Mouse (Mus musculus): ENCODE measurements around the gene Dpy30. TPM values are rescaled to one million over a fixed set of nuclear protein-coding genes. Genes with fewer than 3 reads are reported as not detected.

Dpy30 gene
- polyA plus RNA-seq, 1 experiment from 2014 or later = 207 TPM

DNA sequence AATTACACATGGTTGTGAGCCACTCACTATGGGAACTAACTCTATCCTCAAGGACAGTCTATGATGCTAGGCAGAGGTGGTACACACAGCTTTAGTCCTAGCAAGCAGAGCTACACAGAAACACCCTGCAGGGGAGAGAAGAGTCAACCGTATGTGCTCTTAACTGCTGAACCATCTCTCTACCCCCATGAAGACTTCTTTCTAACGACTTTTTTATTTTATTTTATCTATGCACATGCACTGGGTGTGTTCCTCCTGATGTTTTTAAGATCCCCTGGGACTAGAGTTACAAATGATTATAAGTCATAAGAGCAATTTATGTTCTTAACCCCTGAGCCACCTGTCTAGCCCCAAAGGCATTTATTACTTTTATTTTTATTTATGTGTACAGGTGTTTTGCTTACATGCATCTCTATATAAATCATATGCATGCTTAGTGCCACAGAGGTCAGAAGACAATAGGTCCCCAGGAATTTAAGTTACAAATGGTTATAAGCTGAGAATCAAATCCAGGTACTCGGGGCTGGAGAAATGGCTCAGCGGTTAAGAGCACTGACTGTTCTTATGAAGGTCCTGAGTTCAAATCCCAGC lies 37.5 kb downstream of the Dpy30 start:
- TF ChIP-seq CTCF (IDR thresholded peaks at IDR 0.05; ENCODE audit: low read depth) = no peak
- DNase-seq (no peak), ATAC-seq (ENCODE audit: insufficient read depth) (no peak)
- H3K4me2 ChIP-seq = no peak overlapping the region
- no peaks in the 10 kb centered on the region for H3K27me3 ChIP-seq (ENCODE audit: insufficient read depth, low read length)
- H3K27ac ChIP-seq (ENCODE audit: low read depth) = no peak overlapping the region
- H3K9ac ChIP-seq = no peak overlapping the region
- H3K4me1 ChIP-seq (ENCODE audit: insufficient read depth) = no peaks in the 10 kb centered on the region
- H3K9me3 ChIP-seq (ENCODE audit: low read depth, low read length) = no peaks in the 10 kb centered on the region
- H3K4me3 ChIP-seq (ENCODE audit: low read depth, low read length) = no peak overlapping the region
- no peaks in the 10 kb centered on the region for H3K36me3 ChIP-seq (ENCODE audit: insufficient read depth)
- 76% methylated on average over 4 of the region's 4 CpGs for WGBS

DNA sequence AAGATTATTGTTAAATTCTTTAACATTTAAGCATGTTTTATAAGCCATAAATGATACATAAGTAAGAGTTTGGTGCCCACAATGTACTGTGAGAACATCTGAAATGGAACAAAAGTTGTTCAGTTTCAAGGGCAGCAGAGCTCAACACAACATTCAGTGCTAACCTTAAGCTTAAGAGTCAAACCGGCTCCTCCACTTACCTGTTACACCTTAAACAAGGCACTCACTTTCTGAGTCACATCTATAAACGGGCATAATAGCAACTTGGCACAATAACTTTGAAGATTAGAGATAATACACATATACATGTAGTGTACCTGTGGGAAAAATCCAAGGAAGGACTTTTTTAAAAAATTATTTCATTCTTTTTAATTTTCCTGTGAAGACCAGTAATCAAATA lies 38.0 kb downstream of the Dpy30 start:
- 52% methylated on average over 2 of the region's 2 CpGs for WGBS
- TF ChIP-seq CTCF (IDR thresholded peaks at IDR 0.05; ENCODE audit: low read depth) = no peak
- Histone ChIP-seq H3K4me3 (ENCODE audit: low read depth, low read length) (no peak overlapping the region), H3K9me3 (ENCODE audit: low read depth, low read length) (no peaks in the 10 kb centered on the region), H3K9ac (no peak overlapping the region), H3K36me3 (ENCODE audit: insufficient read depth) (no peaks in the 10 kb centered on the region), H3K4me1 (ENCODE audit: insufficient read depth) (no peaks in the 10 kb centered on the region), H3K27ac (ENCODE audit: low read depth) (no peak overlapping the region), H3K27me3 (ENCODE audit: insufficient read depth, low read length) (no peaks in the 10 kb centered on the region), H3K4me2 (no peak overlapping the region)
- DNase-seq = no peak
- ATAC-seq (ENCODE audit: insufficient read depth) = no peak

DNA sequence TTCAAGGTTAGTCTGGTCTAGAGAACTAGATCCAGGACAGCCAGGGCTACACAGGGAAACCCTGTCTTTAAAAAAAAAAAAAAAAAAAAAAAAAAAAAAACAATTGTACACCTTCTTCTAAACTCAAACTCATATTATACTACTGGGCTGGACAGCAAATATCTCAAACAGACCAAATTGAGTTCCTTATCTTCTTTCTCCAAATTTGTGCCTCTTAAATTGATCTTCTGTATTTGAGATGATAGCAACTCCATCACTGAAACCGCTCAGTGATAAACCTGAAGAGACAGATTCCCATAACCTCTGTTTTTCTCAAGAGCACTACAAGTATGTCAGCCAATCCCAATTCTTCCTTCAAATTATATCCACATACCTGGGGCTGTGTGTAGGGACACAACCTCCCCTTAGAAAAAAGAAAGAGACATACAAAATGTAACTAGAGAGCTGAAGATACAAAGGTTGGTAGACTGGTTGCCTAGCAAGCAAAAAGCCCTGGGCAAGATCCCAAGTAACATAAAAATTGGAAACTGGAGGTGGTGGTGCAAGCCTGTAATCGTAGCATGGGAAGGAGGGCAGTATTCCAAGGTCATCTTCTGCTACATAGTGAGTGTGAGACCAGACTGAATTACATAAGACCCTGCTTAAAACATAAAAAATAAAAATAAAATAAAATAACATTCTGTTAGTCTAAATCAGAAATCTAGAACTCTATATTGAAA lies 39.2 kb downstream of the Dpy30 start:
- TF ChIP-seq CTCF (IDR thresholded peaks at IDR 0.05; ENCODE audit: low read depth) = no peak
- H3K9me3 ChIP-seq (ENCODE audit: low read depth, low read length) = no peaks in the 10 kb centered on the region
- no peaks in the 10 kb centered on the region for H3K27me3 ChIP-seq (ENCODE audit: insufficient read depth, low read length)
- DNase-seq (no peak), ATAC-seq (ENCODE audit: insufficient read depth) (no peak)
- no peaks in the 10 kb centered on the region for H3K36me3 ChIP-seq (ENCODE audit: insufficient read depth)
- 77% methylated on average over 2 of the region's 2 CpGs for WGBS
- H3K4me2 ChIP-seq = no peak overlapping the region
- H3K9ac ChIP-seq = no peak overlapping the region
- no peak overlapping the region for H3K27ac ChIP-seq (ENCODE audit: low read depth)
- no peak overlapping the region for H3K4me3 ChIP-seq (ENCODE audit: low read depth, low read length)
- no peaks in the 10 kb centered on the region for H3K4me1 ChIP-seq (ENCODE audit: insufficient read depth)

- Histone ChIP-seq H3K27me3 (ENCODE audit: insufficient read depth, low read length) (no peaks in the 10 kb centered on the region), H3K4me2 (no peak overlapping the region), H3K9ac (no peak overlapping the region), H3K27ac (ENCODE audit: low read depth) (no peak overlapping the region), H3K36me3 (ENCODE audit: insufficient read depth) (no peaks in the 10 kb centered on the region), H3K9me3 (ENCODE audit: low read depth, low read length) (no peaks in the 10 kb centered on the region), H3K4me3 (ENCODE audit: low read depth, low read length) (no peak overlapping the region), H3K4me1 (ENCODE audit: insufficient read depth) (no peaks in the 10 kb centered on the region)
- DNase-seq (no peak), ATAC-seq (ENCODE audit: insufficient read depth) (no peak)
- 86% methylated on average over 3 of the region's 3 CpGs for WGBS
- TF ChIP-seq CTCF (IDR thresholded peaks at IDR 0.05; ENCODE audit: low read depth) = no peak
Measured at GRCm38 (mm10) chr17:74282024-74282423, 41.7 kb downstream of the Dpy30 start.

- TF ChIP-seq CTCF (IDR thresholded peaks at IDR 0.05; ENCODE audit: low read depth) = no peak
- Histone ChIP-seq H3K27ac (ENCODE audit: low read depth) (no peak overlapping the region), H3K4me2 (no peak overlapping the region), H3K27me3 (ENCODE audit: insufficient read depth, low read length) (no peaks in the 10 kb centered on the region), H3K4me3 (ENCODE audit: low read depth, low read length) (no peak overlapping the region), H3K9ac (no peak overlapping the region), H3K36me3 (ENCODE audit: insufficient read depth) (no peaks in the 10 kb centered on the region), H3K4me1 (ENCODE audit: insufficient read depth) (no peaks in the 10 kb centered on the region), H3K9me3 (ENCODE audit: low read depth, low read length) (no peaks in the 10 kb centered on the region)
- WGBS = 91% methylated on average over 8 of the region's 8 CpGs
- ATAC-seq (ENCODE audit: insufficient read depth) = no peak
- DNase-seq = no peak
Measured at GRCm38 (mm10) chr17:74278966-74279869, 44.5 kb downstream of the Dpy30 start.

DNA sequence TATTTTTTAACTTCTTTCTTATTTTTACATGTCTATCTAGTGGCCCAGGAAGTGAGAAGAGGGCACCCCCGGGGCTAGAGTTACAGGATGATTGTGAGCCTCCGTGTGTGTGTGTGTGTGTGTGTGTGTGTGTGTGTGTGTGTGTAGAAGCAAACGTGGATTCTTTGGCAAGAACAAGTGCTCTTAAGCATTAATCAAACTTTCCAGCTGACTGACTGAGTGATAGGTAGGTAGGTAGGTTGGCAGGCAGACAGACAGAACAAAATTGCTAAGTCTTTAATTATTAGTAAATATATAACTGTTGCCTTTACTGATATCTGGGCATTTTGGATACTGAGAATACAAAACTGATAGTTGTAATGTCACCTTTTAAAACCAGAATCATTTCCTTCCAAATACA lies 49.3 kb downstream of the Dpy30 start:
- H3K9me3 ChIP-seq (ENCODE audit: low read depth, low read length) = no peaks in the 10 kb centered on the region
- DNase-seq = no peak
- no peak for TF ChIP-seq CTCF (IDR thresholded peaks at IDR 0.05; ENCODE audit: low read depth)
- no peak for ATAC-seq (ENCODE audit: insufficient read depth)
- no peak overlapping the region for H3K4me2 ChIP-seq
- 74% methylated on average over 3 of the region's 3 CpGs for WGBS
- no peak overlapping the region for H3K4me3 ChIP-seq (ENCODE audit: low read depth, low read length)
- no peaks in the 10 kb centered on the region for H3K36me3 ChIP-seq (ENCODE audit: insufficient read depth)
- no peaks in the 10 kb centered on the region for H3K4me1 ChIP-seq (ENCODE audit: insufficient read depth)
- H3K27me3 ChIP-seq (ENCODE audit: insufficient read depth, low read length) = no peaks in the 10 kb centered on the region
- no peak overlapping the region for H3K27ac ChIP-seq (ENCODE audit: low read depth)
- H3K9ac ChIP-seq = no peak overlapping the region

- H3K27ac ChIP-seq (ENCODE audit: low read depth) = no peak overlapping the region
- H3K27me3 ChIP-seq (ENCODE audit: insufficient read depth, low read length) = no peaks in the 10 kb centered on the region
- WGBS = 71% methylated on average over 16 of the region's 16 CpGs
- no peaks in the 10 kb centered on the region for H3K36me3 ChIP-seq (ENCODE audit: insufficient read depth)
- DNase-seq (no peak), ATAC-seq (ENCODE audit: insufficient read depth) (no peak)
- H3K9me3 ChIP-seq (ENCODE audit: low read depth, low read length) = no peaks in the 10 kb centered on the region
- TF ChIP-seq CTCF (IDR thresholded peaks at IDR 0.05; ENCODE audit: low read depth) = no peak
- H3K4me3 ChIP-seq (ENCODE audit: low read depth, low read length) = no peak overlapping the region
- no peaks in the 10 kb centered on the region for H3K4me1 ChIP-seq (ENCODE audit: insufficient read depth)
- no peak overlapping the region for H3K4me2 ChIP-seq
- H3K9ac ChIP-seq = no peak overlapping the region
Measured at GRCm38 (mm10) chr17:74272683-74273205, 51.0 kb downstream of the Dpy30 start.

Measured in lung, embryonic 14.5 days (tissue).